Mouse (Mus musculus) liver, embryonic 14.5 days (tissue): ENCODE data around the gene Spata3.

Source experiments
- CTCF ChIP-seq: IDR thresholded peaks from 2 replicates; pipeline ENCODE4 v1.5.1; 2016; ENCODE audit warnings: antibody characterized with exemption, low read depth, control low read depth
- EP300 ChIP-seq: IDR thresholded peaks from 2 replicates; pipeline ENCODE4 v1.6.1; 2016; ENCODE audit warnings: antibody characterized with exemption, low read depth

DNA sequence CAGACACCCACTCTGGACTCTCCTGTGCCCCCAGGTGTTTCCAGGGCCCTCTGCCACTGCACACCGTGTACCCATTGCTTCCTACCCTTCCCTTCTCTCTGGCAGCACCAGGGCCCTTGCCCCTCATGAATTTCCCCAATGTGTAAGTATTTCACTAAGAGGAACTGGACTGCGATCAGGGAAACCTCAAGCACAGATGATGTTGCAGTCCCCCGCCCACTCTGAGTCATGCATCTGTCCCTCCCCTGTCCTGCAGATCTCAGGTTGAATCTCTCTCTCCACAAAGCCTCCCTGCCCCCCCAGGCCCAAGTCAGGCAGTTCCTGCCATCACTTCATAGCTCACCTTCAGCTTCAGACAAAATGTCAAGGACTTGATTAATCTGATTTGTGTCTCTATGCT is 38.9 kb upstream of the Spata3 start:
- TF ChIP-seq CTCF (no peak), EP300 (no peak)
